Mouse (Mus musculus) E14TG2a.4 (cell line): ENCODE measurements around the gene Trpv4.

ENCODE experiments used
- H3K27me3 ChIP-seq: 2 replicates; pipeline ENCODE4 v1.6.1; 2014; ENCODE audit warnings: low read length, control low read depth; ENCODE audit not compliant: insufficient read depth
- H3K36me3 ChIP-seq: 2 replicates; pipeline ENCODE4 v1.6.1; 2014; ENCODE audit warnings: low read length, control low read depth; ENCODE audit not compliant: insufficient read depth
- H3K4me1 ChIP-seq: replicated peaks from 2 replicates; pipeline ENCODE4 v1.6.1; 2014; ENCODE audit warnings: low read depth, low read length, control low read depth
- H3K4me3 ChIP-seq: replicated peaks from 2 replicates; pipeline ENCODE4 v1.5.1; 2014; ENCODE audit warnings: mild to moderate bottlenecking, low read length
- H3K9me3 ChIP-seq: 2 replicates; pipeline ENCODE4 v1.6.1; 2014; ENCODE audit warnings: low read length, control low read depth
- CTCF ChIP-seq: conservative IDR thresholded peaks from 2 replicates; pipeline ENCODE4 v1.5.1; 2014; ENCODE audit warnings: low read length
- NANOG ChIP-seq: IDR thresholded peaks from 2 replicates; pipeline ENCODE4 v1.6.1; 2014; ENCODE audit warnings: borderline replicate concordance, low read length, mixed read lengths
- POU5F1 ChIP-seq: IDR thresholded peaks from 2 replicates; pipeline ENCODE4 v1.6.1; 2014; ENCODE audit warnings: low read length, borderline replicate concordance

Trpv4 gene

DNA sequence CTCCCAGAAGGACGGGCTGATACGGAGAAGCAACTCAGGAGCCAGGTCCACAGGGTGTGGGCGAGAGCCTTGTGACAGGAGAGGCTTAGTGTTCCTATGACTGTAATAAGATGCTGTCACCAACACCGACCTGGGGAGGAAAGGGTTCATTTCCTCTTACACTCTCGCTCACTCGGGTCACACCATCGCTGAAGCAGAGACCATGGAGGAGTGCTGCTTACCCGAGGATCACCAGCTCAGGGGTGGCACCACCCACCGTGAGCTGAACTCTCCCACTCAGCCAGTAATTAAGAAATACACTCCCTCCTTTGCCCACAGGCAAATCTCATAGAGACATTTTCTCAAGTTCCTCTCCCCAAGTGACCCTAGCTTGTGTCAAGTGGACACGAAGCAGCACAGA is 69.8 kb downstream of the Trpv4 start:
- H3K36me3 ChIP-seq, result peaks cover 6% of the 10 kb centered on the region
- no peaks in the 10 kb centered on the region for H3K27me3 ChIP-seq
- no peak overlapping the region for H3K4me3 ChIP-seq
- peaks cover 54% of the 10 kb centered on the region for H3K4me1 ChIP-seq
- TF ChIP-seq CTCF, result no peak
- TF ChIP-seq NANOG, result no peak
- TF ChIP-seq POU5F1, result no peak
- no peaks in the 10 kb centered on the region for H3K9me3 ChIP-seq

- Histone ChIP-seq H3K4me1 (peaks cover 58% of the 10 kb centered on the region), H3K9me3 (no peaks in the 10 kb centered on the region), H3K36me3 (peaks cover 11% of the 10 kb centered on the region), H3K4me3 (no peak overlapping the region), H3K27me3 (no peaks in the 10 kb centered on the region)
- TF ChIP-seq POU5F1 (no peak), NANOG (no peak), CTCF (no peak)
Measured at GRCm38 (mm10) chr5:114587908-114588307, 70.3 kb downstream of the Trpv4 start.

DNA sequence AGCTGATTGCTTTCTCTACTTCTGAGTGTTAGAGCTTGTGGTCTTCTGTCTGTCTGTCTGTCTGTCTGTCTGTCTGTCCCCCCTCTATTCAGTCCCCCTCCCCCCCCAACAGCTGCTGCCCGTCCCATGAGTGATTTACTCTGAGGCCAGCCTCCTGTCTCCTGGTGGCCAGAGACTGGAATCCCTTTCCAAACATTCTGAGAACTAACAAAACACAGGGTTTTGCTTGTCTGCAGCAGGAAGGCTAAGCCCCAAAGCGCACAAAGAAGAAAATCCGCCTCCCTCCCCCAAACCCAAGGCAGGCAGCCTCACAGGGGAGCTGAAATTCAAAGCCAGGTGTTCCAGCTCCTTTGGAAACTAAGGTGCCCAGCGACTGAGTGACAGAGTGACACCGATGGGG is 72.5 kb downstream of the Trpv4 start:
- Histone ChIP-seq H3K4me3 (no peak overlapping the region), H3K9me3 (no peaks in the 10 kb centered on the region), H3K36me3 (peaks cover 18% of the 10 kb centered on the region), H3K4me1 (peaks cover 54% of the 10 kb centered on the region), H3K27me3 (no peaks in the 10 kb centered on the region)
- no peak for TF ChIP-seq NANOG
- TF ChIP-seq POU5F1, result no peak
- no peak for TF ChIP-seq CTCF

DNA sequence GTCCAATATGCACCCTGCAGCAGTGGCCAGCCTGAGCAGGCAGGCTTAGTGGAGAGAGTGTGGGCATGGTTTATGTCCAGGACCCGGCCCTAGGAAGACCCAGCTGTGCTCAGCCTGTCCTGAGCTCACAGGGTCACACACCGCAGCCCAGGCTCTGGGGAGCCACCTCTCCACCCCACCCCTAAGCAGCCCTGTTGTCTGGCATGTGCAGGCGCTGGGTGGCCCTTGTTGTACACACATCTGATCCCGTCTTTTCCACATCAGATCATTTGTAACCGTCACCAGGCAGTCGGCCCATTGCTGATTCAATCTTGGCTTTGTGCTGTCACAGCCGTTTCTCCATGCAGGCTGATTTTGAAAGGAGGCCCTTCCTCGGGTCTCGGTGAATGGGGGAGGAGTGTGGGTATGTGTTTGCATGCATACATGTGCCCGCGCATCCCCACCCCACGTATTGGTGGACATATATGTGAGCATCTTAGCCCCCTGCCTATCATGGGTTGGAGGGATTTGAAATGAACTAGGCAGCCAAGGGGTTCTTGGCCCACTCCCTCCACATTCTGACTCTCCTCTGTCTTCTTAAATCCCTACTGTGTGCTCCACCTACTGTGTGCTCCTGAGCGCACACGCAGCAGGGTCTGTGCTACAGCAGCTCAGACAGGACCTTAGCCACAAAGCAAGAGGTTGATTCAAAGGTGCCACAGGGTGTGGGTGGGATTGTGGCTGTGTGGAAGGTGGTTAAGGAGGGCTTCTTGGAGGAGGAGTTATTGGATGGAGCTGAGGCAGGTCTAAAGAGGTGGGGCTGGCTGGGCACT is 73.7 kb downstream of the Trpv4 start:
- H3K4me3 ChIP-seq, result no peak overlapping the region
- H3K27me3 ChIP-seq, result no peaks in the 10 kb centered on the region
- peaks cover 50% of the 10 kb centered on the region for H3K4me1 ChIP-seq
- TF ChIP-seq NANOG (no peak), POU5F1 (no peak), CTCF (no peak)
- H3K36me3 ChIP-seq, result peaks cover 24% of the 10 kb centered on the region
- no peaks in the 10 kb centered on the region for H3K9me3 ChIP-seq

DNA sequence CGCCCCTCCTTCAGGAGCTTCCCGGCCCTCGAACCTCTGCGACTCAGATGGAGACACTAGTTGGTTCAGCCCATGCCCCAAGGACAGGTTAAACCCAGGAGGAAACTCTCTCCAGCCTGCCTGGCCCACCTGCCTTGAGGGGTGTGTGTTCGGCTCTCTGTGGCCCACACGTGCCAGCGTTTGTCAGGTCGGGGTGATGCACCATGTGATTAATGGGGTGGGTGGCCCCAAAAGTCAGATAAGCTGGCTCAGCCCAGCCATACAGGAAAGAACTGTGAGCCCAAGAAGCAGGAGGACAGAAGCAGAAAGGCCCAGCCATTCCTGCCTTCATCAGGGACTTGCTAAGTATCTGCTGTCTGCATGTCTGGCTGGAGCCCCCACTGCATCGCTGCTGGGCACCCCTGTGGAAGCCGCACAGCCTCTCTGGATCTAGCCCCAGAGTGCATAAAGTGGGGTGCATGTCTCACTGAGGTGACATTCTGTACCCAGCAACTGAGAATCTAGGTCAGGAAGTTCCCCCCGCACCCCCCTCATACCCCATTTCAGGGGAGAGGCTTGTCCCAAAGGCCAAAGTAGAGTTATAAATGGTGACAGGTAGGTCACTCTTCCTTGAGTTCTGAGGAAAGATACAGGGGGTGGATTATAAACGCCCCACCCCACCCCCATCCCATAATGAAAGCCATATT is 74.6 kb downstream of the Trpv4 start:
- TF ChIP-seq POU5F1 (no peak), NANOG (no peak), CTCF (no peak)

GRCm38 (mm10) chr5:114583046-114583445 is 75.2 kb downstream of the Trpv4 start:
- H3K36me3 ChIP-seq, result peaks cover 24% of the 10 kb centered on the region
- TF ChIP-seq CTCF (no peak), POU5F1 (no peak), NANOG (no peak)
- H3K4me1 ChIP-seq, result peaks cover 63% of the 10 kb centered on the region
- H3K4me3 ChIP-seq, result no peak overlapping the region
- H3K27me3 ChIP-seq, result no peaks in the 10 kb centered on the region
- no peaks in the 10 kb centered on the region for H3K9me3 ChIP-seq

More for the DNA sequence above, 74.6 kb downstream of the Trpv4 start:
- Histone ChIP-seq H3K36me3 (peaks cover 27% of the 10 kb centered on the region), H3K4me1 (peaks cover 59% of the 10 kb centered on the region), H3K9me3 (no peaks in the 10 kb centered on the region), H3K4me3 (no peak overlapping the region), H3K27me3 (no peaks in the 10 kb centered on the region)

DNA sequence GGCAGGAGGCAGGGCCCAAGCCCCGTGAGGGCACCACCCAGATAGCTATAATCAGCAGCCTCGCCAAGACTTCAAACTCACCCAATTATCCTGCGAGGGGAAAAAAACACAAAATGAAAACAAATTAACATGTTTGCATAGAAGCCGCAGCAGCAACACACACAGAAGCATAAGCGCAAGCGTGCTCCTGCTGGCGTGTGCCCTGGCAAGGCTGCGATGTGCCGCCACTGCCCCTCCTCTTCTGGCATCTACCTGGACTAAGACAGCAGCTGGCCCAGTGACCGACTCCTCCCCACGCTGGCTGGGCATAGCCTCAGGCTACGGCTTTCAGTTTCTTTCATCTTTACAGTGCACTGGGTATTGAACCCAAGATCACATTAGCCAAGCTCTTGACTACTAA is 76.7 kb downstream of the Trpv4 start:
- Histone ChIP-seq H3K4me1 (peaks cover 71% of the 10 kb centered on the region), H3K9me3 (no peaks in the 10 kb centered on the region), H3K27me3 (0 out of 2 replicates have a peak, but pooled peaks cover 2% of the 10 kb centered on the region), H3K4me3 (no peak overlapping the region), H3K36me3 (peaks cover 24% of the 10 kb centered on the region)
- no peak for TF ChIP-seq CTCF
- no peak for TF ChIP-seq NANOG
- no peak for TF ChIP-seq POU5F1

GRCm38 (mm10) chr5:114579714-114580357 is 78.4 kb downstream of the Trpv4 start:
- Histone ChIP-seq H3K27me3 (0 out of 2 replicates have a peak, but pooled peaks cover 2% of the 10 kb centered on the region), H3K9me3 (no peaks in the 10 kb centered on the region), H3K36me3 (peaks cover 28% of the 10 kb centered on the region), H3K4me3 (no peak overlapping the region), H3K4me1 (peaks cover 68% of the 10 kb centered on the region)
- TF ChIP-seq NANOG (no peak), CTCF (no peak), POU5F1 (no peak)

DNA sequence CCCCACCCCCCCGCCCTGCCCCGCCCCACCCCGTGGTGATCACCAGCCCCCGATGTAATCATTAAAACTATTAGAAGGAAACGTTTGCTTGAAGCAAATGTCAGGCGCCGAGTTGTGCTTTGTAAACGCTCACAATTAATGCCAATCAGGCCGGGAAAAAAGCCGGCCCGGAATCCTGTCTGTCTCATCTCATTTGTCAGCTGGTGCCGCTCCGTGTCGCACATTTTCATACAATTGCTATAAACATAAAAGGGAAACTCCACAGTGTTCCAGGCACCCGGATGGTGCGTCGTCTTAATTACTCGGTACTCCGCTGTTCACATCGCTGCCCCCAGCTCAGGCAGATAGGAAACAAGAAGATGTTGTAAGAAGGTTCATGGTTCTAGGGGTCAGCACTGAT is 79.9 kb downstream of the Trpv4 start:
- Histone ChIP-seq H3K27me3 (0 out of 2 replicates have a peak, but pooled peaks cover 2% of the 10 kb centered on the region), H3K4me1 (peaks cover 69% of the 10 kb centered on the region), H3K9me3 (no peaks in the 10 kb centered on the region), H3K4me3 (peak overlapping the region; percentile 37; the same call in 1 of the 2 replicates), H3K36me3 (peaks cover 34% of the 10 kb centered on the region)
- no peak for TF ChIP-seq NANOG
- no peak for TF ChIP-seq CTCF
- TF ChIP-seq POU5F1, result no peak
